Mouse (Mus musculus) left cerebral cortex, adult 18-20 months (tissue): ENCODE measurements around the gene Nr5a1. TPM values are rescaled to one million over a fixed set of nuclear protein-coding genes. Genes with fewer than 3 reads are reported as not detected.

Source experiments
- DNase-seq, 2 experiments: peaks; one replicate each; pipeline ENCODE4 v3.0.0; 2021 to 2022; ENCODE audit warnings: low spot score in 2 of 2, mixed read lengths in 1 of 2
- long read RNA-seq, 2 experiments: library from polyadenylated mRNA; stranded (forward); transcript quantifications; one replicate each; pipeline ENCODE4 v2.0.0; 2021
- total RNA-seq, 2 experiments: library from RNA; stranded (reverse); gene quantifications; 2 replicates each; pipeline ENCODE4 v1.2.3; 2021

Nr5a1 gene
- total RNA-seq = not detected
- long read RNA-seq, experiment 1 = 0 reads
- long read RNA-seq, experiment 2 = 0 reads

GRCm38 (mm10) chr2:38714324-38714723 is at the start of gene Nr5a1:
TSS of gene Nr5a1 (minus strand) at chr2:38714542.
- DNase-seq = no peak

- DNase-seq = no peak
Measured at GRCm38 (mm10) chr2:38739847-38740246, 25.5 kb upstream of the Nr5a1 start.

GRCm38 (mm10) chr2:38739410-38739809 is 25.1 kb upstream of the Nr5a1 start:
- peak; percentile 85 to 91 for DNase-seq

GRCm38 (mm10) chr2:38738601-38739301 is 24.4 kb upstream of the Nr5a1 start:
- no peak for DNase-seq

- no peak for DNase-seq
Measured at GRCm38 (mm10) chr2:38735740-38736139, 21.4 kb upstream of the Nr5a1 start.

GRCm38 (mm10) chr2:38734721-38735120 is 20.4 kb upstream of the Nr5a1 start:
- DNase-seq = no peak

- no peak for DNase-seq
Measured at GRCm38 (mm10) chr2:38730331-38730827, 16.0 kb upstream of the Nr5a1 start.

- DNase-seq = no peak
Measured at GRCm38 (mm10) chr2:38725427-38725826, 11.1 kb upstream of the Nr5a1 start.

GRCm38 (mm10) chr2:38723378-38723777 is 9.0 kb upstream of the Nr5a1 start:
- DNase-seq = no peak

- no peak for DNase-seq
Measured at GRCm38 (mm10) chr2:38722076-38722475, 7.7 kb upstream of the Nr5a1 start.

GRCm38 (mm10) chr2:38720661-38721060 is 6.3 kb upstream of the Nr5a1 start:
- no peak for DNase-seq

GRCm38 (mm10) chr2:38719354-38719753 is 5.0 kb upstream of the Nr5a1 start:
- DNase-seq = no peak

GRCm38 (mm10) chr2:38718676-38719075 is 4.3 kb upstream of the Nr5a1 start:
- DNase-seq = no peak

GRCm38 (mm10) chr2:38717436-38717835 is 3.1 kb upstream of the Nr5a1 start:
- DNase-seq = no peak

- DNase-seq = no peak
Measured at GRCm38 (mm10) chr2:38713596-38713995, 746 bp downstream of the Nr5a1 start.

- DNase-seq = no peak
Measured at GRCm38 (mm10) chr2:38712769-38713125, 1.6 kb downstream of the Nr5a1 start.

GRCm38 (mm10) chr2:38712076-38712768 is 2.1 kb downstream of the Nr5a1 start:
- DNase-seq = no peak

GRCm38 (mm10) chr2:38711421-38711861 is 2.9 kb downstream of the Nr5a1 start:
- DNase-seq = no peak

GRCm38 (mm10) chr2:38710304-38711241 is 3.8 kb downstream of the Nr5a1 start:
- no peak for DNase-seq

GRCm38 (mm10) chr2:38708907-38709688 is 5.2 kb downstream of the Nr5a1 start:
- DNase-seq = no peak

- no peak for DNase-seq
Measured at GRCm38 (mm10) chr2:38706661-38707060, 7.7 kb downstream of the Nr5a1 start.
